Mouse (Mus musculus) megakaryocyte, embryonic 14.5 days (primary cell): ENCODE results near the gene Bgn. TPM values are rescaled to one million over a fixed set of nuclear protein-coding genes. Genes with fewer than 3 reads are reported as not detected.

Experiments used
- H3K27me3 ChIP-seq: replicated peaks from 2 replicates; pipeline ENCODE3; 2012; ENCODE audit warnings: inconsistent platforms
- H3K36me3 ChIP-seq: replicated peaks from 2 replicates; pipeline ENCODE3; 2012; ENCODE audit warnings: low read length, inconsistent platforms, mixed read lengths
- H3K4me1 ChIP-seq: 2 replicates; pipeline ENCODE4 v1.6.1; 2012; ENCODE audit warnings: inconsistent platforms
- H3K4me3 ChIP-seq: replicated peaks from 2 replicates; pipeline ENCODE3; 2012; ENCODE audit warnings: moderate library complexity, mild to moderate bottlenecking, inconsistent platforms
- H3K9me3 ChIP-seq: 2 replicates; pipeline ENCODE4 v1.6.1; 2012; ENCODE audit warnings: inconsistent platforms
- FLI1 ChIP-seq: IDR thresholded peaks from 2 replicates; pipeline ENCODE4 v1.6.1; 2012; ENCODE audit warnings: low read length, inconsistent platforms, mixed read lengths
- GATA1 ChIP-seq: IDR thresholded peaks from 3 replicates; pipeline ENCODE4 v1.6.1; 2012; ENCODE audit warnings: mixed read lengths, low read length, inconsistent platforms, borderline replicate concordance
- polyA plus RNA-seq: library from polyadenylated mRNA; stranded (reverse); fragments of >175 nt; gene quantifications from 2 replicates; pipeline ENCODE4 v1.2.3, GENCODE M21; 2012; ENCODE audit warnings: low replicate concordance; ENCODE audit not compliant: insufficient read depth

Gene Bgn
- polyA plus RNA-seq: not detected in 2 replicates

DNA sequence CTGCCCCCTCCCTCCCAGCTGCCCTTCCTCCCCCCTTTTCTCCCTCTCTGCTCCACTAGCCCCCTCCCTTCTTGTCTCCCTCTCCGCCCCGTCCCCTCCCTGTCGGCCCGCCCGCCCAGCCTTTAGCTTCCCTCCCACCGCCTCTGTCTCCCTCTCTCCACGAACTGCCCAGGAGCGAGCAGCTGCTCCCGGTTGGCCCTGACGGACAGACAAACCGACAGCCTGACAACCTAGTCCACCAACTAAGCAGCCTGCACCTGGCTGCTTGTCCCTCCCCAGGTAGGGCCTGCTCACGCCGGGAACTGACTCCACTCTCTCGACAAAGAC is at the start of gene Bgn:
Gene Bgn (plus strand): TSS at position 119 of the 327 bp plus-strand sequence.
- H3K36me3 ChIP-seq: no peaks in the 10 kb centered on the region
- peaks cover 88% of the 10 kb centered on the region for H3K27me3 ChIP-seq
- no peaks in the 10 kb centered on the region for H3K9me3 ChIP-seq
- TF ChIP-seq FLI1 (no peak), GATA1 (no peak)
- no peak within 1 kb of the TSS for H3K4me3 ChIP-seq
- H3K4me1 ChIP-seq: peaks cover 18% of the 10 kb centered on the region; the same call in 1 of the 2 replicates

DNA sequence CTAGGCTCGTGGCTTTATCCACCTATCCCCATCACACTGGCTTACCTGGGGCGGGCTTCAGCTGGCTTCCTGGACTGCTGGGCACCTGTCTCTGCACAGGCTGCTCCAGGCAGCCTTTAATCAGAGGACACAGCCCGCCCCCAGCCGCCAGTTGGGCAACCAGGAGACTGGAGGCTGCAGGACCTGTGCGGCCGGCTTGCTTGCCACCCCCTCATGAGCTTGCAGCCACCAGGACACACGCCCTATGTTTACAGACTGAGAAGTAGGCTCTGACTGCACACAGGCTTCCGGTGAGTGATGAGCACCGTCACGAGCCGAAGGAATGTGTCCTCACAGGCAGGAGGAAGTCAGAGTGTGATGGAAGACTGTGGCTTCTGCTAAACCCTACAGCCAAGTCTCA is 48.1 kb upstream of the Bgn start, which contains the start of gene Trex2:
Gene Trex2 (minus strand): TSS at position 93 of the 400 bp plus-strand sequence.
- Histone ChIP-seq H3K4me1 (peaks cover 7% of the 10 kb centered on the region), H3K27me3 (peaks cover 47% of the 10 kb centered on the region), H3K36me3 (peaks cover 24% of the 10 kb centered on the region), H3K9me3 (no peaks in the 10 kb centered on the region), H3K4me3 (no peak within 1 kb of the TSS)
- TF ChIP-seq FLI1: no peak
- no peak for TF ChIP-seq GATA1

DNA sequence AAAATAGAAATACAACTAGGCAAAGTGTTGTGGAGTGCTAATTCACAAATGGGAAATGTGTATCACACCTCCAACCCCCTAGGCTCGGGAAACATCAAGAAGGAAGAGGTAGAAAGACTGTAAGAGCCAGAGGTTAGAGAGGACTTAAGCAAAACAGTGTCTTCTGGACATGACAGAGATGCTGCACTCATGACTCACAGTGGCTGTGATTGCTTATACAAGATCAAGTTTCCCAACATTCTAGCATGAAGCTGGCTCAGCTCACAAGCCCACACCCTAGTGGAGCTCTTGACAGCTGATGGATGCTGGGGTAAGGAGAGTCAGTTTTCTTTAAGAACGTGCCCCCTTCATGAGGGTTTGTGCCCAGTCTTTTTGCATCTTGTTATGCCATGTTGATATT is 42.0 kb upstream of the Bgn start:
- H3K36me3 ChIP-seq: peaks cover 45% of the 10 kb centered on the region
- peaks cover 7% of the 10 kb centered on the region for H3K4me1 ChIP-seq
- no peaks in the 10 kb centered on the region for H3K9me3 ChIP-seq
- TF ChIP-seq GATA1: no peak
- no peak for TF ChIP-seq FLI1
- H3K4me3 ChIP-seq: no peak overlapping the region
- peaks cover 18% of the 10 kb centered on the region for H3K27me3 ChIP-seq

DNA sequence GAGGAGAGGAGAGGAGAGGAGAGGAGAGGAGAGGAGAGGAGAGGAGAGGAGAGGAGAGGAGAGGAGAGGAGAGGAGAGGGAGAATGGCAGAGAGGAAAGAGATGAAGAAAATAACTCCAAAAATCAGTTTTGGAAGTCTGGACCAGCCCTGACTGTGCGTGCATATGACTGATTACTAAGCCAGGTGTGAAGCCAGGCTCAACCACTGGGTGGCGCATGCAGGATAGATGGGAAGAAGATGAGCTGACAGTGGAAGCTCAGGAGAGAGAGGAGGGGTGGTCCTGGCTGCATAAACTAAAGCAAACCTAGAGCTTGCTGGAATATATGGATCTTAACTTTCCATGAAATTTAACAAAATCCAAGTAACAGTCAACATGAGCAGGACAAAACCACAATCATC is 31.5 kb upstream of the Bgn start:
- H3K4me1 ChIP-seq: peaks cover 21% of the 10 kb centered on the region
- no peak overlapping the region for H3K4me3 ChIP-seq
- H3K36me3 ChIP-seq: peaks cover 59% of the 10 kb centered on the region
- peaks cover 24% of the 10 kb centered on the region for H3K27me3 ChIP-seq
- no peaks in the 10 kb centered on the region for H3K9me3 ChIP-seq
- no peak for TF ChIP-seq GATA1
- no peak for TF ChIP-seq FLI1

DNA sequence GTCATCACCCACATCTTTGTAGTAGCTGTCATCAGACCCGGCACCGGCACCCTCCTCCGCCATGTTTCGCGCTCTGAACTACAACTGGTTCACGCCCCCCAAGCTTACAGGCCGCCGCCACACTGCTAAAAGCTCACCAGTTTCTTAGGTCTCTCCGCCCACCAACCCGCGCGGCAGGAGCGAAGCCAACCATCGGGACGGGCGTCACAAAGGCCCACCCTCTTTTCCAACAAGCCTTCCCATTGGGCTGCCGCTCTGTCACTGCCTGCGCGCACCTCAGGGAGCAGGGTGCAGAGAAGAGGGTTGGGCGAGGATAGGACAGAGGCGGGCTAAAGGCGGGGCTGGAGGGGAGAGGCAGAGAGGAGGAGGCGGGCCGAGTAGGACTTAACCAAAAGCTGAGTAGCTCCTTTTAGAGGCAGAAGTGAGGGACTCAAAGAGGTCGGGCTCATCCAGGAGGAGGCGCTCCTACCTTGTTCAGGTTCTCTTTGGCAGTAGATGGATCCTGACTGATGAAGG is 24.5 kb upstream of the Bgn start, which contains the start of gene Haus7:
Gene Haus7 (minus strand): TSS at position 168 of the 516 bp plus-strand sequence.
- no peak for TF ChIP-seq GATA1
- no peak for TF ChIP-seq FLI1
- H3K4me3 ChIP-seq: peak within 1 kb of the TSS; percentile 95
- H3K9me3 ChIP-seq: no peaks in the 10 kb centered on the region
- peaks cover 5% of the 10 kb centered on the region for H3K27me3 ChIP-seq
- H3K36me3 ChIP-seq: peaks cover 15% of the 10 kb centered on the region
- peaks cover 17% of the 10 kb centered on the region for H3K4me1 ChIP-seq

DNA sequence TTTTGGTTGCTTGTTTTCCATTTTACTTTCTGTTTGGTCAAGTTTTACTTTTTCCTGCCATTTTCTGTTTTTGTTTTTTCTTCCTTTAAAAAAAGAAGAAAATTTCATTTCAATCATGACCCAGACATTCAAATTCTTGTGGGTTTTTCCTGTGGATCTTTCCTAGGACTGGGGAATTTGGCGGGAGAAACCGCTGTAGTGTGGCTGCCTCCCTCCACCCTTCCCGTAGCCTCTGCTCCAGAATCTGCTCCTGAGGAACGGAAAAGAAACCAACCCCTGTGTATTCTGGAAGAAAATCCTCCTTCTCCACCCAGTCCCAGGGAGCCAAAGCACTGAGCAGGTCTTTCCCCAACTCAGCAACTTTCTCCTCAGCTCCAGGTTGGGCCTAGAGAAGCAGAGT is 22.6 kb upstream of the Bgn start:
- Histone ChIP-seq H3K27me3 (peaks cover 20% of the 10 kb centered on the region), H3K4me1 (peaks cover 17% of the 10 kb centered on the region), H3K4me3 (no peak overlapping the region), H3K9me3 (no peaks in the 10 kb centered on the region), H3K36me3 (peaks cover 4% of the 10 kb centered on the region)
- no peak for TF ChIP-seq FLI1
- no peak for TF ChIP-seq GATA1

DNA sequence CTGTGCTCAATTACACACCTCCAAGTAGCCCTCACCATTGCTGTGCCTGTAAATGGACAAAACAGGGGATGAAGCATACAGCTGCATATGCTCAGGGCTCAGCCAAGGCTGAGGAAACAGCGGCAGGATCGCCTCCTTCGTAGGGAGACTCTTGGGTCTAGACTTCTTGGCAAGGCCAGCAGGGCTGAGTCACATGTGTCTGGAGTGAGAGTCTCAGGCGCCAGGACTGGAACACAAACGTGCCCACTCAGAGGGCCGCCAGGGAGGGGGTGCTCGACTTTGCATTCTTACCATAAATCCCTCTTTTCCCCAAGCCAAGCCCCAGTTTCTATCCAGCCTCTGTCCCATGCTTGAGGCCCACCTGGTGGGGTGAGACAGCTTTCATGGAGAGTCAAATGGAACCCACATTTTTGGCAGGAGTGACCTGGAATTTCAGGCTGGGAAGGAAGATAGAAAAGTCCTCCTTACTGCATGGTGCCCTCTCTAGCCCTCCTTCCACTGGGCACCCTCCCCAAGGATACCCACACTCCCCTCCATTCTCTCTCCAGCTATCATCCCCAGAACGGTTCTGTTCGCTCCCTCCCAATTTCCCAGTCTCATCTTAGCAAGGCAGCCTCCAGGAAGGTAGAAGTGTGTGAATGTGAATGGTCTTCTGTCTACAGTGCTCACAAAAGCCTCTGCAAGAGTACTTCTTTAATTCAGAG is 17.8 kb upstream of the Bgn start:
- no peak overlapping the region for H3K4me3 ChIP-seq
- H3K27me3 ChIP-seq: peaks cover 59% of the 10 kb centered on the region
- TF ChIP-seq FLI1: no peak
- no peak for TF ChIP-seq GATA1
- no peaks in the 10 kb centered on the region for H3K36me3 ChIP-seq
- H3K9me3 ChIP-seq: no peaks in the 10 kb centered on the region
- no peaks in the 10 kb centered on the region for H3K4me1 ChIP-seq

DNA sequence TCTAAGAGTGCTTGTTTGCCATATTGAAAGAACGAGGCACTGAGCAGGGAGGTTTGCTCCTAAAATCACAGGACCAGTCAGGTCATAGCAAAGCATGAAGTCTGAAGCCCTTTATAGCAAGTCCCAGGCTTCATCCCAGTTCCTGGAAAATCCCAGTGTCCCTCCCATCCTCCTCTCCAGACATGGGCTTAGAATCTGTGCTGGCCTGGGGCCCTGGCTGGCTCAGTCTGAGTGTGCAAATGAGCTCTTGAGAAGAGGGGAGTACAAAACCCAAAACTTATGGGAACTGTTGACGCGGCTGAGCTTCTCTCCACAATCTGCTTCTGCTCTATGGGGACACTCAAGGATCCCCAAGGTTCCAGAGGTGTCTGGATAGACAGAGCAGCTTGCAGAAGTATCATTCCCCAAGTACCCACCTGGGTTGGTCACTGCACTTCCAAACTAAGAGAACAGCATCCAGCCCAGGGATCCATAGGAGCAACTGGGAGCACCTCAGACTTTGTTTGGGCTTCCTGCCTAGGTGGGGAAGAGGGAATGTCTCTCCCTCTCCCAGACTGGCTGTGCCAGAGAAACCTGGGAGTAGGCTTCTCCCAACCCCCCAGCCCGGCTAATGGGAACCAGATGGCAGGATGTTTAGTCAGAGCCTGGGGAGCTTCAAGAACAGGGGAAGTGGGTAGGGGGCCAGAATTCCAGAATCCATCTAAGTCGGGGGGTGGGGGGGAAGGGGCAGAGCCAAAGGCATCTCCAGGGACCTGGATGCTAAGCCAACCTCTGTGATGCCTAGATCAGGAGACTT is 15.8 kb upstream of the Bgn start:
- TF ChIP-seq GATA1: no peak
- TF ChIP-seq FLI1: no peak

DNA sequence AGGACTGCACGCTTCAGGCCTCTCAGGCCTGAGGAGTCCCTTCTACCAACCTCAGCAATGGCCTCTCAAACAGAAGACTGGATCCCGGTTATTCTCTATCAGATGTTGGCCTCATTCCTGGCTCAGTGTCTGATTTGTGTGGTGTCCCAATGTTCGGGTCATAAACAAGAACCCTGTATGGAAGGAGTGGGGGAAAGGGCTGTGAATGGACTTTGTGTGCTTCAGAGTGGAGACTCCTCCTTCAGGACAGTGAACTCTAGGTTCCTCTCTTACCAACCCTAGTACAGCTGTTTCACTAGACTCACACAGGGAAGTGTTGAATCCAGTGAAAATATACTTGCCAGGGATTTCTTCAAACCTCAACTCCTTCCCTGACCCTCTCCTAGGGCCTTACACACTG is 15.1 kb upstream of the Bgn start:
- no peaks in the 10 kb centered on the region; the same call in 1 of the 2 replicates for H3K4me1 ChIP-seq
- no peak for TF ChIP-seq GATA1
- TF ChIP-seq FLI1: no peak
- no peak overlapping the region for H3K4me3 ChIP-seq
- peaks cover 82% of the 10 kb centered on the region for H3K27me3 ChIP-seq
- no peaks in the 10 kb centered on the region for H3K36me3 ChIP-seq
- H3K9me3 ChIP-seq: no peaks in the 10 kb centered on the region

More for the DNA sequence above, 15.8 kb upstream of the Bgn start:
- H3K4me1 ChIP-seq: no peaks in the 10 kb centered on the region; the same call in 1 of the 2 replicates
- H3K4me3 ChIP-seq: no peak overlapping the region
- peaks cover 79% of the 10 kb centered on the region for H3K27me3 ChIP-seq
- H3K36me3 ChIP-seq: no peaks in the 10 kb centered on the region
- H3K9me3 ChIP-seq: no peaks in the 10 kb centered on the region
